ENCODE assay signal across 8 mouse cellular contexts in the genomic region with DNA sequence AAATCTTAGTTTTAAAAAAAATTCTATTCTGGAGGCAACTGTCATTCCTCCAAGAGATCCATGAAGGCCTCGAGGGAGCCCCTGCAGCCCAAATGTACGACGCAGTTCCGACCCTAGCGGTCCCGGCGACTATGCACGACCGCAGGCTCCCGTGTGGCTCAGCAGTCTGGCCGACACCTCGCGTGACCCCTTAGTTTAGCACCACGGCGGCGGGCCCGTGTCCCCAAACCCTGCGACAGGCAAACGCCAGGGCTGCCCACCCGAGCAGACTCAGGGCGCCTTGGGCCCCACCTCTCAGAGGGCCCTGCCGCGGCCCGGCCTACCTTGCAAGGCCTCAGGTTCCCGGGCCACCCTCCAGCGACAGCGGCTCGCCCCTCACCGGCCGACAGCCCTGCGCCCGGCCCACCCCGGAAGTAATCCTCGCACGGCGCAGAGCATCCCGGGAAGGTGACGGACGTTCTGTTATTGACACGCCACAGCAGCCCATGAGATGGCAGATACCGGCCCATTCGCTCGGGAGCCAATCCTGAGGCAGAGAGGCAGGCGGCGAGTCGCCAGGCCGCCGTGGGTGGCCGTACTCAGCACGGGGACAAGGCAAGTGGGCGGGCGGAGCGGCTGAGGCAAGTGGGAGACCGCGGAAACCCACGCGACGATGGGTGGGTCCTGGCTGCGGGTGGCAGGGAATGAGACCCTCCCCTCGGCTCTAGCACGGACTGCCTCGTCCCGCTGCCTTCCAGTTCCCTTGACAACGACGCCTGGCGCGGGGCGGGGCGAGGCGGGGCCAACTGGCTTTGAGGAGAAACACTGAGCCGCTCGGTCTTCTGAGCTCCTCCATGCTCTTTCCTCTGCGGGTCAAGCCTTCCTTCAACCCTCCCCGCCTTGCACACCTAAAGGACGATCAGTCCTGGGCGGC. TPM values are rescaled to one million over a fixed set of nuclear protein-coding genes. Genes with fewer than 3 reads are reported as not detected.
A peak's percentile ranks its signal among the peaks of the same experiment; 100 is the strongest.
DNase-seq lines count a peak whose midpoint lies in the region; ATAC-seq lines count a peak whose summit lies in the region.

A gene (minus strand): TSS at position 409 of the 913 bp plus-strand sequence.

- under 1% methylated on average over 75 of the region's 76 CpGs for WGBS in forebrain, embryonic 11.5 days
- WGBS in heart, embryonic 16.5 days, result under 1% methylated on average over 73 of the region's 76 CpGs
- WGBS in liver, embryonic 15.5 days (ENCODE audit: insufficient replicate concordance), result under 1% methylated on average over 71 of the region's 76 CpGs
- WGBS in neural tube, embryonic 12.5 days, result under 1% methylated on average over 76 of the region's 76 CpGs

- H3K27me3 ChIP-seq in forebrain, embryonic 11.5 days (ENCODE audit: control insufficient read depth, insufficient read depth, low read length), result no peaks in the 10 kb centered on the region
- no peaks in the 10 kb centered on the region for H3K27me3 ChIP-seq in heart, embryonic 16.5 days (ENCODE audit: control insufficient read depth, insufficient read depth, low read length)
- no peaks in the 10 kb centered on the region for H3K27me3 ChIP-seq in liver, embryonic 15.5 days
- no peaks in the 10 kb centered on the region for H3K27me3 ChIP-seq in neural tube, embryonic 12.5 days (replicated peaks)

- H3K9ac ChIP-seq in forebrain, embryonic 11.5 days (ENCODE audit: low read length), result peak within 1 kb of the TSS; percentile 77
- peak within 1 kb of the TSS; percentile 89 for H3K9ac ChIP-seq in heart, embryonic 16.5 days (ENCODE audit: low read length)
- H3K9ac ChIP-seq in liver, embryonic 15.5 days, result peak within 1 kb of the TSS; percentile 93
- H3K9ac ChIP-seq in neural tube, embryonic 12.5 days, result peak within 1 kb of the TSS; percentile 87

- H3K27ac ChIP-seq in forebrain, embryonic 11.5 days (ENCODE audit: low read depth, low read length), result peak within 1 kb of the TSS; percentile 81
- peak within 1 kb of the TSS; percentile 85 for H3K27ac ChIP-seq in heart, embryonic 16.5 days (ENCODE audit: low read length)
- H3K27ac ChIP-seq in liver, embryonic 15.5 days (replicated peaks), result peak within 1 kb of the TSS; percentile 94
- peak within 1 kb of the TSS; percentile 50 for H3K27ac ChIP-seq in neural tube, embryonic 12.5 days

- H3K36me3 ChIP-seq in forebrain, embryonic 11.5 days (ENCODE audit: control insufficient read depth, insufficient read depth, low read length), result no peaks in the 10 kb centered on the region; the same call in 1 of the 2 replicates
- H3K36me3 ChIP-seq in heart, embryonic 16.5 days (ENCODE audit: control insufficient read depth, insufficient read depth), result no peaks in the 10 kb centered on the region
- no peaks in the 10 kb centered on the region for H3K36me3 ChIP-seq in liver, embryonic 15.5 days (replicated peaks)
- peaks cover 12% of the 10 kb centered on the region for H3K36me3 ChIP-seq in neural tube, embryonic 12.5 days

- peak; percentile 85 to 95 for DNase-seq in CD8-positive naive resting alpha-beta T cell, adult 2 months (ENCODE audit: low read depth in 2 of 2, low spot score in 2 of 2)
- DNase-seq in c-Kit-positive CD71-negative TER-119-negative erythroid progenitor cells, embryonic 14.5 days (ENCODE audit: low read depth), result peak; percentile 87
- peak; percentile 96 for DNase-seq in forebrain, embryonic 11.5 days (ENCODE audit: low spot score)
- peak; percentile 99 for DNase-seq in kidney, postnatal 36 days
- peak; percentile 98 for DNase-seq in telencephalon, adult 2 months (ENCODE audit: low read depth, low spot score)

- ATAC-seq in forebrain, embryonic 11.5 days (replicated peaks; ENCODE audit: low FRiP score), result peak; percentile 99
- peak; percentile 96 for ATAC-seq in heart, embryonic 16.5 days (replicated peaks; ENCODE audit: extremely low read depth, insufficient read depth, low FRiP score)
- peak; percentile 98 for ATAC-seq in liver, embryonic 15.5 days (ENCODE audit: insufficient read depth)
- ATAC-seq in neural tube, embryonic 12.5 days (ENCODE audit: low FRiP score, low read depth), result peak; percentile 98

- H3K4me3 ChIP-seq in forebrain, embryonic 11.5 days (ENCODE audit: low read depth, low read length), result peak within 1 kb of the TSS; percentile 79
- H3K4me3 ChIP-seq in heart, embryonic 16.5 days (ENCODE audit: low read length), result peak within 1 kb of the TSS; percentile 83
- H3K4me3 ChIP-seq in liver, embryonic 15.5 days (replicated peaks), result peak within 1 kb of the TSS; percentile 91
- peak within 1 kb of the TSS; percentile 88 for H3K4me3 ChIP-seq in neural tube, embryonic 12.5 days

- H3K9me3 ChIP-seq in forebrain, embryonic 11.5 days (ENCODE audit: control insufficient read depth, low read length), result no peaks in the 10 kb centered on the region
- no peaks in the 10 kb centered on the region for H3K9me3 ChIP-seq in heart, embryonic 16.5 days (replicated peaks; ENCODE audit: control insufficient read depth, low read length)
- no peaks in the 10 kb centered on the region for H3K9me3 ChIP-seq in liver, embryonic 15.5 days (replicated peaks)
- H3K9me3 ChIP-seq in neural tube, embryonic 12.5 days, result no peaks in the 10 kb centered on the region

- H3K4me1 ChIP-seq in forebrain, embryonic 11.5 days (replicated peaks; ENCODE audit: control insufficient read depth, insufficient read depth, low read length), result peaks cover 4% of the 10 kb centered on the region
- peaks cover 12% of the 10 kb centered on the region for H3K4me1 ChIP-seq in heart, embryonic 16.5 days (ENCODE audit: control insufficient read depth, insufficient read depth, low read length)
- H3K4me1 ChIP-seq in liver, embryonic 15.5 days (replicated peaks), result peaks cover 24% of the 10 kb centered on the region
- peaks cover 17% of the 10 kb centered on the region for H3K4me1 ChIP-seq in neural tube, embryonic 12.5 days

- peak within 1 kb of the TSS; percentile 84 for H3K4me2 ChIP-seq in forebrain, embryonic 11.5 days (ENCODE audit: low read depth, low read length, severe bottlenecking)
- peak within 1 kb of the TSS; percentile 96 for H3K4me2 ChIP-seq in heart, embryonic 16.5 days (ENCODE audit: low read depth, low read length)
- H3K4me2 ChIP-seq in liver, embryonic 15.5 days, result peak within 1 kb of the TSS; percentile 85
- peak within 1 kb of the TSS; percentile 84 for H3K4me2 ChIP-seq in neural tube, embryonic 12.5 days (replicated peaks)

RNA-seq across cellular contexts. Expression of the gene that starts here (rescaled TPM):
- polyA plus RNA-seq in forebrain, embryonic 11.5 days (2014; fragmentation: Nextera tagmentation; extraction: Ambion mirVana), result 50.4 and 52.4 TPM in 2 replicates
- 34.8 and 36.6 TPM in 2 replicates for polyA plus RNA-seq in heart, embryonic 16.5 days (2015; fragmentation: Nextera tagmentation; extraction: Ambion mirVana)
- 14.8 and 18.5 TPM in 2 replicates for polyA plus RNA-seq in liver, embryonic 15.5 days (2015; fragmentation: Nextera tagmentation; extraction: Ambion mirVana)
- 60.3 and 66.5 TPM in 2 replicates for polyA plus RNA-seq in neural tube, embryonic 12.5 days (2016; fragmentation: Nextera tagmentation; extraction: Ambion mirVana)

Comparison
In these comparisons a context has a peak if more than half of its experiments do, and no peak if none do; other contexts are left out.
1. Peak in every context shown above with its lines: DNase-seq, ATAC-seq, H3K4me3 ChIP-seq and H3K27ac ChIP-seq.